Mouse (Mus musculus) right cerebral cortex, postnatal 14 days (tissue): ENCODE data around the gene Sspo.

Source experiments
- DNase-seq: peaks from one replicate; pipeline ENCODE4 v3.0.0; 2022

Gene Sspo

DNA sequence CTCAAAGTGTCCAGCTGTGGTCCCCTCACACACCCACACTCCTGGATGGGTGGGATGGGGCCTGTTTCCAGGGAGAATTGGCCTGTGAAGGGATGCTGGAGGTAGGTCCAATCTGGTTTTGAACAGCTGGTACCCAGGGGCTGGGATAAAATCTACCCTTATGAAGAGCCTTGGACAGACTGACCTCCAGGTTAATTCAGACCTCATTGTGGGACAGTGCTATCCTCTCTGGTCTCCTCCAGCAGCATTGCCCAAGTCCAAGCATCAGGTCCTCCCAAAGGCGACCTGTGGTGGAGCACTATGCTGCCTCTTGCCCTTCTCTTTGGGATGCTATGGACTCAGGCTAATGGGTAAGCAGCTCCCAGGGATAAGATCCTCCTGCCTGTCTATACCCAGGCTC lies at the start of gene Sspo:
Gene Sspo, plus strand, starts transcription at position 301 of the 400 bp plus-strand sequence.
- DNase-seq = no peak

DNA sequence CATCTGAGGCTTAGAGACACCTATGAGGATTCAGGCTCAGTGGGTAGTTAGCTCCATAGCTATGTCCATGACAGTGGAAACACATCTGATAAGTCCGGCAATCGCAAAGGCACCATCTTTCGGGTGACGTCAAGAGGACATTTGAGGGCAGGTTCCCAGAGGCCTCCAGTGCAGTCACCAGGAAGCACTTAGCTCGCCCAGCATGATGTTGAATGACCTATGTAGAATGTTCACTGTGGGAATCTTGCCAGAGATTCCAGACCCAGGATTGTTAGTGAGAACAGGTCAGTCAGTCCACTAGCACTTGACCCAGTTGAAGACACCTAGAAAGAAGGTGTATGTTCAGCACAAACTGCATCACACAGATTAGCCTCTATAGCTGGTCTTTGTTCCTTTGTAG lies 48.1 kb upstream of the Sspo start:
- no peak for DNase-seq

DNA sequence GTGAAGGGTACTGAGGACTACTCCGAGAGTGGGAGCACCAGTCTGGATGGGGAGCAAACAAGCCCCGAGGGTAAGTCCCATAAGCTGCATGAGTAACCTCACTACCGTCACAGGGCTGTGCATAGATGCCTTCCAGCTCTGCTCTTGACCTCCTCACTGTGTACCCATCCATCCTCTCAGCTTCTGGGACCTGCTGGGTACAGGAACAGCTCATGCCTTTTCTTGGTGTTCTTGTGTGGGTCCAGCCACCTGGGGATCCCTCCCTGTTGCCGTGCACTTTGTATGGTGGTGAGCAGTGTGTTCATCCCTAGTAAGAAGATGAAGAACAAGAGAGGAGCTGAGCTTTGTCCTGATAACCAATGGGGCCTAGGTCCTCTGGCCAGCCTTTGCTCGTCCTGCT lies 44.0 kb upstream of the Sspo start:
- no peak for DNase-seq

DNA sequence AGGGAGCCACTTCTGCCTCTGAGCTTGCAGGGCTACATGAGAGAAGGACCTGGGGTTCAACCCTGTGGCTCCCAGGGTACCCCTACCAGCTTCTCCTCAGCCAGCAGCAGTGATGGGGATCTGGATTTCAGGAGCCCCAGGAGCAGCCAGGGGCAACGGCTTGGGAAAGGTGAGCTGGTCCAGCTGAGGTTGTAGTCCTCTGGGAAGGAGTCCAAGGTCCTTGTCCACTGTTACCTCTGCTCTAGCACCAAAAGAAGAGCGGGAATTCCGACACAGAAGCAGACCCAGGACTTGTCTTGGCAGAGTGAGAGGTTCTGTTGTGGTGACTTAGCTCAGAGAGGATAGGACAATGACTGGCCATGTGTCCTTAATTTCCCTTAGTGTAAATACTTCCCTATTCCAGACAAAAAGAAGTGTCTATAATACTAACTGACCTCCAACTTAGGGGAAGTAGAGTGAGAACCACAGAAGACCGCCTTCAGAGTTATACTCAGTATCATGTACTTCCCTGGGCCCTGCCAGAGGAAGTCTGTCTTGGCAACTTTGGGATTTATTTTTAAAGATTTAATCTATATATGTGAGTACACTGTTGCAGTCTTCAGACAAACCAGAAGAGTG lies 38.2 kb upstream of the Sspo start:
- no peak for DNase-seq

DNA sequence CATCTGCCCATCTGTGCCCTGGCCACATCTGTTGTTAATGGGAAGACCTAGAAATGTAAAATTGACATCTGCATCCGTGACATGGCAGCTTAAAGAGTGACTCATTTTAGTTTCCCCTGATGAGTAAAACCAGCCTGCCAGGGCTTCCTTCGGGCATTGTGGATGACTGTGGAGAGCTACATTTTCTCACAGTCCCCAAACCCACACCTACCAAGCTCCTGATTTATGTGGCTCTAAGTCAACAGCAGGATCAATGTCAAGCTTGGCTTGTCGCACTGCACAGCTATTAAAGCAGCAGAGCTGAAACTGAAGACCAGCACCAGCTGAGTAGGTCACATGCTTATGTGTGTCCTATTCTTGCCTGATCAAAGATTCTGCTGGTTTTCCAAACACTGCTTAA lies 37.5 kb upstream of the Sspo start:
- DNase-seq = no peak

DNA sequence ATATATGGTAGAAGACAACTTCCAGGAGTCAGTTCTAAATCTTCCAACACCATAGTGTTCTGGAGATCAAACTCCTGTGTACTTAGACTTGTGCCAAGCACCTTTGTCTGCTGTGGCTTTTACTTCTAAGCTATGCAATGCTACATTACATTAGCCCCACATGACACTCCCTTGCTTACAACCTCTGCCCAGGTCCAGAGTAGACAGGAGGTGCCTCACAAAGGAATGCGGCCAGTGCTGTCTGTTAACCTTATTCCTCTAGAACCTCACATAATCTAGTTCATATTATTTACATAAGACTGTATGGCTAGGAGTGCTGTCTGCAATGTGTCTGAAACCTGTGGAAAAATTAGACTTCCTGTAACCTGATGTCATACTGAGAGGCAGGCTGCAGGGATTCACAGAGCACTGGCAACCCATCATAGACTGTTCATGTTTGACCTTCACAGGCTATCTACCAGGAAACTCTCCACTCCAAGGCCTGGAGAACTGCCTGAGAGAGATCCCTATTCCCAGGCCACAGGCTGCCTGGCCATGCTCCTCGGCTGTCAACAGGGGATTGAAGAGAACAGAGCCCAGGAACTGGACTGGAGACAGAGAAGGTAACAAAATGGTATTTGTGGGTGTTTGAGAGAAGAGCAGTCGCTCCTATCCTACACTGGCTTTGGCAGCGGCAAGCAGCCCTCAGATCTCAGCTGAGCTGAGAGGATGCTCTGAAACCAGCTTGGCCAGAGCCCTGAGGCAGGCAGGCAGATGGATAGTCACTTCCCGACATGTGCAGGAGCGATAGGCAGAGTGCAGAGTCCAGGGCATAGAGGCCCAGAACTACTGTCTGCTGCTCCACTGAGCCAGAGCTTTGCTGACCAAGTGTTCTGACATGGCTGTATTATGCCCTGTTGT lies 36.6 kb upstream of the Sspo start:
- no peak for DNase-seq

DNA sequence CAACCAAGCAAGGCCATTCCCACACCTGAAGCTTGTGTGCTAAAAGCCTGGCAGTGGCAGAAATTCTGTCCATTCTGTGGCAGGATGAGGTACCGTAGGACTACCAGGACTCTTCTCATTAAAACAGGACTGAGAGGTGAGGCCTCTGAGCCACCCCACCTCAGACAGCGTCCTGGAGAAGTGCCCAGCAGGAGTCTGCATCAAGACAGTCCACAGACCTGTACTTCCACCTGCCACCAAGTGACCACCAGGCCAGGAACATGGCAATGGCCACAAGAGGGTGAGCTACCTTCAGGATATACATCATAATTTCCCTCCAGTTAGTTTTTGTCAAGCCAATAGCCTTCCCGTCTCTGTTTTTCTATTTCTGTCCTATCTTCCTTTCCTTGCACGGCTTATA lies 35.9 kb upstream of the Sspo start:
- DNase-seq = no peak

DNA sequence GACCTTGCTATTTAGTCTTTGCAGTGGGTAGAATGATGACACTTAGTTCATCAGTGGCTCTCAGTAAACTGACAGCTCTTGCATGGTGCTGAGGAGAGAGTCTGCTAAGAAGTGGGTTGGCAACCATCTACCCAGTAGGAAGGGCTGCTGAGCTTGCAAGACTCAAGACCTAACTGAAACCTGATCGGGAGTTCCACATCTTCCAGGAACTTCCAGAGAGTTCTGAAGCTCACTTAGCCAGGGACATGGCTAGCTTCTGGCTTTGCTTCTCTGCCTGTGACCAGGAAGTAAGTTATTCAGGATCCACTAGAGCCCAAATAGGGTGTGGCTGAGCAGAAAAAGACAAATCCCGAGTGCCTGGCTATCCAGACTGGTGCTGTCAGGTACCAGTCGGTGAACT lies 35.4 kb upstream of the Sspo start:
- DNase-seq = no peak

DNA sequence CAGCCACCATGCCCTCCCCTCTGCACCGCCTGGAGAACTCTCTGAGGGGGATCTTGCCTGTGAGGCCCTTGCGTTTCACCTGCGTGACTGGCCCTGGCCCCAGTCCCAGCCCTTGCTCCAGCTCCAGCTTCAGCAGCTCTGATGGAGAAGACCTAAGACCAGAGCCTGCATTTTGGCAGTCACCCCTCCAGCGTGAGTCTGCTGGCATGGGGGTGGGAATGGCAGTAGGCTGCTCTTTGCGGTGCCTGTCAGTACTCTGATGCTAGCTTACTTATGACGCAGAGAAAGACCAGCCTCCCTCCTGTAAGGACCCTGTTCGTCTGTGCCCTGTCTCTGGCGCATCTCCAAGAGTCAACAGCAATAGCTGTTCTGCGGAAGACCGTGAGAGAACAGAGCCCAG lies 34.9 kb upstream of the Sspo start:
- no peak for DNase-seq

DNA sequence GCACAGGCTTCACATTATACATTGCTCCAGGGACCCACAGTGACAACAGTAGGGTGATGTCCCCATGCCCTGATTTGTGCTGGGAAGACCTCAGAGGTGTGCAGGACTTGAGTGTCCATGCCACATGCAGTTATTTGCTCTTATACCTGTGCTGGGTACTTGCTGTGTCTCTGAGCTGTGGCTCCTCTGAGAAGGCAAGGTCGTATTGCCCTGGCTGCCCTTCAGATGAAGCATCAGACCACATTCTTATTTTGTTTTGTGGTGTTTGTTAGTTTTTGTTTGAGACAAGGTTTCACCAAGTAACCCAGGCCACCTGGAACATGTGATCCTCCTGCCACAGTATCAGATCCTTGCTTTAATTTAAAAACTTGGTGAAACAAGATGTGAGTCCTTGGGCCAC lies 33.1 kb upstream of the Sspo start:
- DNase-seq = no peak

DNA sequence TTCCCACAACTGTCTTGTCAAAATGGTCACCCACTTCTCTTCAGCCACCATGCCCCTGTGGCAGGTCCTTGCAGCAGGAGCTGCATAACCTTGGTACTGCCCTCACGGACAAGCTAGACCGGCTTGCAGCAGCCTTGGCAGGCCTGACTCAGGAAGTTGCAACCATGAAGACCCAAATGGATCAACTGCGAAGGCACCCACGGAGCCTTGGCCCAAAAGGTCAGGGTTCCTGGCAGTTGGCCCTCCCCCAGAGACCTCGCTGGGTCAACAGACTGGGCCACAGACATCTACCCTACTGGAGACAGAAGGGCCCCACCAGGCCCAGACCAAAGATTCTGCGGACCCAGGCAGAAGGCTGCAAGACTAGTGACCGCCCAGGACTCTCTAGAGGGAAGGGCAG lies 32.4 kb upstream of the Sspo start:
- DNase-seq = no peak

DNA sequence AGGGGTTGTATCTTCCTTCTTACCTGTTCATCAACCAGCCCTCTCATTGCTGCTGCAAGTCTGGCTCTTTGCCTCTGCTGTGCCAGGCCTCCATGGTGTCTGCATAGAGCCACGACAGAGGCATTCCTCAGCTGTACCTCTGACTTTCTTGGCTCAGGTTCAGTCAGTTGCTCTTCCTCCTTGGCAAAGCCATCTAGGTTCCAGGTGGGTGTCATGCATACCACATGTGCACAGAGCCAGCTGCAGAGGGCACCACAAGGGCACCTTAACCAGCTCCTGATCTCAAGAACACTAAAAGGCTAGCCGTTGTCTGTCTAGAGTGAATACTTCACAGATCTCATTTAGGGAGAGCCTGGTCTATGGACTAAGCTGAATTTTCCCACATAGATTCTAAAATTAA lies 31.5 kb upstream of the Sspo start:
- no peak for DNase-seq

DNA sequence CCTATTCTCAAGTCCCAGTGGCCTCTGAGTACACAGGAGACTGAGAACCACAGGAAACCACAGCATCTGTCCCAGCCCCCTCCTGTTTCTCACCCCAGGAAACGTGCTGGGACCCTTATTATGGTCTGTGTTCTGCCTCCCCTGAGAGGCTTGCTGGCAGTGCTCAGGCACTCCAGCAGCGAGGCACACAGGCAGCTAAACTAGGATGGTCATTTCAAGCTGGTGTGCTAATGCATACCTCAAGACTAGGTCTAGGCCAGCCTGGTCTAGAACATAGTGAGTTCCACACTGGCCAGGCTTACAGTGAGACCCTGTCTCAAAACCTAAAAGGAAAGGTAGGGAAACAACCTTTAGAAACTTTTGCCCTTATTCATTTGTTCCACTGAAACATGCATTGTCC lies 27.4 kb upstream of the Sspo start:
- no peak for DNase-seq

DNA sequence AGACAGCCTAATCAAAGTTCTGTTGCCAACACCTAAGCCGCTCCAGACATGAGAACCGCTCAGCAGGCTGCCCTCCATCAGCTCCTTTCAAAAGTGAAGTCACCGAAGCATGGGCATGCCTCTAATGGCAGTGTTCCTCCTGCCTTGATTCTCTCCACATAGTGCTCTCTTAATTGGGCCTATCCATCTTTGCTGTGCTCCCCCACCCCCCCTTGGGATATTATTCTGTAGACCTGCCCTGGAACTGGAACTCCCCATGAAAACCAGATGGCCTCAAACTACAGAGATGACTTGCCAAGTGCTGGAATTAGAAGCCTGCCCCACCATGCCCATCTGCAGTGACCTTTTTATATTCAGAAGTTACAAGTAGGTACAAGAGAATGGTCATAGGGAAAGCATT lies 24.7 kb upstream of the Sspo start:
- no peak for DNase-seq

DNA sequence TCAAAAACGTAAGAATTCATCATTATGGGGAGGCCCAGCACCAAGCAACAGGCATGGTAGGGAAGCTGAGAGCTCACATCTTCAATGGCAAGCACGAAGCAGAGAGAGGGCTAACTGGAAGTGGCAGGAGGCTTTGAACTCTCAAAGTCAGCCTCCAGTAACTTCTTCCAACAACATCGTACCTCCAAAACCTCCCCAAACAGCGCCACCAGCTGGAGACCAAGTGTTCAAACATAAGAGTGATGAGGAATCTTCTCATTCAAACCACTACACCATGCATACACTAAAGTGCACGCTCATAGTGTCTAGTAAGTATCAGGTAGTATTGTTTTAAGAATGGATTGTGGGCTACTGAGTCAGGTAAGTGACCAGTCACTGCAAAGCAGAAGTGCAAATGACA lies 24.0 kb upstream of the Sspo start:
- DNase-seq = no peak

DNA sequence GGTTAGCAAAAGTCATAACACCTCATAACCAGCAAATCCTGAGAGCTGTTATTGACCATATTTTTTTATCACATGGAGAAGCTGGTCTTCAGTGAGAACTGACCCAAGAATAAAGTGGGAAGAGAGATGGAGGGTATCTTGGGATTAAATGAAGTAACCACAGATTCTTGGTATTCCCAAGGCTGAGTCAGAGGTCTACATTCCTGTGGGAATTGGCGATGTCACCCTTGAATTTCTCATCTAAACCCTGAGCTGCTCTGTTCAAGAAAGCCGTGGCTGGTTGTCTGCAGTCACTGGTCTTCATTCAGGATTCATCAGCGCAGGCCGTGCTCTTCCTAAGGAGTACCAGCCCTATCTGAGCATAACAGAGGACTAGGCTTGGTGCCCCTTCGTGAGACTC lies 21.1 kb upstream of the Sspo start:
- DNase-seq = no peak

DNA sequence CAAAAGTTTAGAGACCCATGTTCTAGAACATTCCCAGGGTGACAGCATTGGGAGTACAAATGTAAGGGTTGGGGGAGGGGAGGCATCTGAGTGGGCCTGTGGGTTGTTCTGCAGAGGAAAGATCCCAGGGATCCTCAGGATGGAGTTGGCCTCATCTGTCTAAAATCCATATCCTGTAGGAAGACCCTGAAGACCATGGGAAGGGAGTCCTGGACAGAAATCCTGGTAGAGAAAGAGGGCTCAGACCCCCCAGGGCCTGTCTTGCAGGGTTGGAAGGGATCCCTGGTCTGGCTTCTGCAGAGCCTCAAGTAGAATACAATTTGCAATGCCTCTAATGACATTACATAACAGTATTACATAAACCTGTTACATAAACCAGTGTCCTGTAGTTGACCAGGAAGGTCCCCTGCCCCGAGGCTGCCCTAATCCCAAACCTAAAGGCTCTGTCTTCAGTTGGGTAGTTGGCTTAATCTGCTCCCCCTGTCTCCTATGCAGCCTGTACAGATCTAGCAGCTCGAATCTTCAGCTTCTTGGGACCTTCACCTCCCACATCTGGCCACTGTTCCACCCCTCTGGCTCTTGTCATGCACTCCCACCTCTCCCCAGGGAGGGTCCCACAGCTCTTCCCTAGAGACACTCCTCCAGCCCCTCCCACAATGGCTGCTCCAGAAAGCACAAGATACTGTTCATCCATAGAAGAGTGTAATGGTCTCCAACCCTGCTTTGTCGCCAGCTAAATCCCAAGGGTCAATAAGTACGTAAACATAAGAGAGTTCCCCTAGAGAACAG lies 19.1 kb upstream of the Sspo start:
- DNase-seq = no peak

DNA sequence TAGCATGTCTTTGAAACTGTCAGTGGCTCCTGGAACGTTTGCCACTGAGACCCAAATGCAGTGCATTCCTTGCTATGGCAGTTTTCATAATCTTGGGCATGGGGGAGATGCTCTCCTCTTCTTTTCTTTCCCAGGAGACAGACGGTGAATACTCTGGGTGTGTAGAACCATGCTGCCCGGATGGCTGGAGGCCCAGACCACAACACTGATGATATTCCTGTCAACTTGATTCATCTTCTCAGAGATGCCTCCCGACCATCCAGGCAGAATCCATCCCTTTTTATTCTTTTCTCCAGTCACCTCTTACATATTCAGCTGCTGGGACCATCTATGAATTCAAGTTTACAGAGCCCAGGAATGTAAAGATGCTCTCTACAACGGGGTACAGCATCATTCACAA lies 17.3 kb upstream of the Sspo start:
- DNase-seq = no peak

DNA sequence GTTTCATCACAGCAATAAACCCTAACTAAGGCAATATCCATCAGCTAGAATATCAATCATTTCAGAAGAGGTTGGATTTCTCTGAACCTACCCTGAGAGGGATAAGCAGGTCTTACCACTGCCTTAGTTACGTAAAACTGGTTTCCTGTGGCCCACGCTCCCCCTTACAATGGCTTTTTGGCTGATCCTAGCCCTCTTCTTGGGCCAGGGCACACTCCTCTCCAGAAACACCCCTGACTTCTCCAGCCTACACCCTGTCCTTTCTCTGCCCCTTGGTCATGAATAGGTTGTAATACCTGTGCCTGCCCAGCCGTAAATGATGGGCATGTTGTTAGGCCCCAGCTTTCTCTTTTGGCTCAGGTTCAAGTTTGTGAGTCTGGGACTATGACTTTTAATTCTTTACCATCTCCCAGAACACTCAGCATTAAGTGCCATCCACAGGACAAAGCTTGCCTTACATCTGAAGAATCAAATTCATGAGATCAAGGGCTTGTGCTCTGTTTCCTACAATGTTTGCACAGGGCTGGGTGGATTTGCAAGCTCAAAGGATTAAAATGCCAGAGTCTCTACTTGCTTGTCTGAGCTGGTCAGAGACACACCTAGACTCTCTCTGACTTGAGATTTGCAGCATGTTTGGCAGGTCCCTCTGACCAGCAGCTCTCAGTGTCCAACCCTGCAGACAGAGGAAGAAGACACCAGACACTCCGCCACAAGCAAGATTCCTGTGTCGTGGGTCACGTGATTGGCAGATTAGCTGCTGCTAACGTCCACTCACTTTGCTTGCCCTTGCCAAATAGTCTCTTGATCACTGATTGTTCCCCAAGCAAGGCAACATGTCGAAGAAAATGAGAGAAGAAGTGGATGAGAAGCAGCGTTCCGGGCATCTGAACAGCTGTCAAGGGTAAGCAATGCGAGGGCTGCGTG lies 14.9 kb upstream of the Sspo start:
- DNase-seq = no peak

DNA sequence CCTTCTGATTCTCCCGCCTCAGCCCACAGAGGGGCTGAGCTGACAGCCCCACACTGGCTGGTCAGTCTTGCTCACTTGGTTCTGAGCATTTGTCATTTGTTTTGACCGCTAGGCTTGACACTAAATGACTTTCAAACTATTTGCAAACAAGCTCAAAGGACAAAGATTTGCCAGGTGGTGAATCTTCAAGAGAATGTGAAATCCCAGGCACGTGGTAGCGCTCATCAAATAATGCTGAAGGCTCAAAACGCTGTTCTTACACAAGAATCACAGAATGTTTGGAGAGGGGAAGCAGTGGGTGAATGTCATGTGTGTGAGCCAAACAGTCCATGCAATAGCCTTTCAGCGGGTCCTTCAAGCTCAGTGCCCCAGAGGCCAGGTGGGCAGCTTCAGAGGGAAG lies 13.4 kb upstream of the Sspo start:
- DNase-seq = no peak

DNA sequence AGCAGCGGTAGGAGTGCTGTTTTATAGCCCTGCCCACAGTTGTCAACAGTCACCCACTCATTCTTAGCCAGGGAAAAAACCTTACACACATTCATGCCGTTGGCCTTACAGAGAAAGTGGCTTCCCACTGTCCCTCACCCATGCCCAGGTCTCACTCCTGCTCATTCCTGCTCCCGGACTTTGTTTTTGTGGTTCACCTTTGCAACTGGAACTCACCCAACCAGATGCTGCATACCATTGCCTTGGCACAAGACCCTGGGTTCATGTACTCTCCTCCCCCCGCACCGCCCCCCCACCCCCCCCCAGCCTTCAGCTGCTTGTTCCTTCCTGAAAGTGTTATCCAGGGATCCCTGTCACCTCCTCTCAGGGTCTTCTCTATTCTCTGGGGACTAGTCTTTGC lies 12.9 kb upstream of the Sspo start:
- no peak for DNase-seq

DNA sequence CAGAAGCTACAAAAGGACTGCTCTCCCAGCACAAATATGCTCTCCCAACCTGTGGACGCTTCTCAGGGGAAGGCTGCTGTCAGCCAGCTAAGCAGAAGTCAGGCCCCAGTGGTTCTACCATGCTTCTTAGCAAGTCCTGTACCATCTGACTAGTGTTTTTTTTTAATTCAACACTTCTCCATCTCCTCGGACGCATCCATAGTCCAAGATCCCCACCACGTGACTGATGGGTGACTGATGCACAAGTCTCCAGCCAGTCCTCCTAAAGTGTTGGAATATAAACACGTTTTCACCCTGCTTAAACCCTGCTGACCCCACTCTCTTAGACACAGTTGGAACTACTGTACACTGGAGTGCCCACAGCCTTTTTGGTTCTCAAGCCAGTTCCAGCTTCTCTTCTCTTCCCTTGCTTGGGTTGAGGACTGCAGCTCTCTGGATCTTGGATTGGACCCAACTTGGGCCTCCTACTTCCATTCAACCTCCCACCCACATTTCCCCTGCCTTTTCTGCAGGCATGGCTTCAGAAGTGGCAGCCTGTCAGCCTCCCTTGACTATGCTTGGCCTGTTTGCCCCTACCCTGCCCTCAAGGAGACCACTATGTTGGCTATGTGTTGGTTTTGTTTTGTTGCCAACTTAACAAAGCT lies 12.2 kb upstream of the Sspo start:
- DNase-seq = no peak
